Mouse (Mus musculus) CD4-positive, CD25-positive, alpha-beta regulatory T cell, adult 2 months (primary cell): ENCODE measurements around the gene Toe1.

ENCODE experiments used
- DNase-seq: peaks from one replicate; pipeline ENCODE4 v3.0.0-alpha.2; 2012; ENCODE audit warnings: low read depth, low spot score

Toe1 gene

DNA sequence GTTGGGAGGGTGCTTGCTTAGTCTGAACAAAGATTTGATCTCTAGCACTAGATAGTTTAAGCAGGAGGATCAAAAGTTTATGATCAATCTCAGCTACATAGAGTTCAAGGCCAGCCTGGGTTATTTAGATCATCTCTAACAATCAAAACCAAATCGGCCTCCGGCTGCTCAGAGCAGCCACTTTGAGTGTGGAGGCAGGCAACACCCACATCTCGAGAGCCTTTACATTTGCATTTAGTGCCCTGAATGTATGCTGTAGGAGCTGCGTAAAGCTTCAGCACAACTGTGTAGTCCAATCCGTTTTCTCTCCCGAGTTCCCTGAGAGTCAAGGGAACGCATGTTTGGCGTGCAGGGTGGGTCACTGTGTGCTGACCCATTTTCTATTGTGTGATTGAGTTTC, 15.0 kb downstream of the Toe1 start:
- DNase-seq: no peak

GRCm38 (mm10) chr4:116788956-116789355, 18.5 kb downstream of the Toe1 start:
- DNase-seq: peak; percentile 91

- no peak for DNase-seq
These were observed 19.3 kb downstream of the Toe1 start for GRCm38 (mm10) chr4:116787985-116788760.

DNA sequence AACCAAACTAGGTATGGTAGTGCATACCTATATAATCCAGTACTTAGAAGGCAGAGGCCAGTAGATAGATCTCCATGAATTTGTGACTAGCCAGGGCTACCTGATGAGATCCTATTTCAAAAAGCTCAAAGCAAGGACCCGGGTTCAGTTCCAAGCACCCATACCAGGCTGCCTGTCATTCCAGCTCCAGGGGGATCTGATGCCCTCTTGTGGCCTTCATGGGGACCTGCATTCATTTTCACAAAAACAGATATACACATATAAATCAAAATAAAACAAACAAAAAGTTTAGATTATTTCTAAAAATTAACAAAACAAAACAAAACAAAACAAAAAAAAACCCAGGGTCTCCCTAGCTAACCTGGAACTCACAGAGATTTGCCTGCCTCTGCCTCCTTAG, 20.9 kb downstream of the Toe1 start:
- peak; percentile 25 for DNase-seq

- DNase-seq: no peak
These were observed 25.3 kb downstream of the Toe1 start for GRCm38 (mm10) chr4:116782171-116782570.

GRCm38 (mm10) chr4:116781366-116781765, 26.1 kb downstream of the Toe1 start:
- DNase-seq: no peak

GRCm38 (mm10) chr4:116780541-116780940, 26.9 kb downstream of the Toe1 start:
- DNase-seq: no peak

DNA sequence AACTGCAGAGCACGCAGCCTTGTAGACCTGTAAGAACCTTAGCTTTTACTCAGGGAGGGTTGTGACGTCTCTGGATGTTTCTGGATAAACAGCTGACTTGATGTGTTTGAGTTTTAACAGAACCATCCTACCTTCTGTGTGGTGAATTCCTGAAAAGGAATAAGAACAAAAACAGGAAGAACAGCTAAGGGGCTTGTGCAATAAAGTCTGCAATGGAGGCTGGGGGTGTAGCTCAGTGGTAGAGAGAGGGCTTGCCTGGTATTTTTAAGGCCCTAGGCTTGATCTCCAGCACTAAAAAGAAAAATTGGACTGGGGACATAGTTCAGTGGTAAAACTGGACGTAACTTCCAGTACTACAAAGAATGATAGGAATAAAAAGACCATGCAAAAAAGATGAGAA, 30.4 kb downstream of the Toe1 start:
- DNase-seq: no peak

- DNase-seq: no peak
These were observed 31.0 kb downstream of the Toe1 start for GRCm38 (mm10) chr4:116776391-116776790.

DNA sequence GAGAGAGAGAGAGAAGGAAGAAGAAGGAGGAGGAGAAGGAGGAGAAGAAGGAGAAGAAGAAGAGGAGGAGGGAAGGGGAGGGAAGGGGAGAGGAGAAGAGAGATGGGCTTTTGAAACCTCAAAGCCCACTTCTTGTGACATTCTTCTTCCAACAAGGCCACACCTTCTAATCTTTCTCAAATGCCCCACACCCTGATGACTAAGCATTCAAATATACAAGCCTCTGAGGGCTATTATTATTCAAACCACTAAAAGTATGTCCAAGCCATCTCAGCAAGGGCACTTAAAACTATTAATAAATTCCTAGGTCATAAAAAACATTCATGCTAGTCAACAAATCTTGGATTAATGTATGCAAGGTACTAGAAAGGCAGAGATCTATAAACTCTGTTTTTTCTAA, 38.4 kb downstream of the Toe1 start:
- DNase-seq: no peak

DNA sequence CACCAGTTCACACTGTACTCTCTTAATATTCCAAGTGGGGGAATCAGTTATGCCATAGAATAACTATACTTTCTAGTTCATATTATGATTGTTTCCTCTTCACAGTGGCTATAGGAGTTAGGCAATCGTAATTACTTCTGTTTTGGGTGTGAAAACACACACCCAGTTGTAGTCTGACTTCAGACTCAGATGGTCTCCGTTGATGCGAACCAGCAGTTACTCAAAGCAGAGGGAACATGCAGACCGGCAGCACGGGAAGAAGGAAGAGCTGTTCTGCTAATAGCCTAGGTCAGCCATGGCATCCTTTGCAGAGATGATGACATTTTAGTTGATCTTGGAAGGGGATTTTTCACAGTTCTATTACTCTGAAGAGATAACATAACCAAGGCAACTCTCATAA, 38.9 kb downstream of the Toe1 start:
- no peak for DNase-seq

DNA sequence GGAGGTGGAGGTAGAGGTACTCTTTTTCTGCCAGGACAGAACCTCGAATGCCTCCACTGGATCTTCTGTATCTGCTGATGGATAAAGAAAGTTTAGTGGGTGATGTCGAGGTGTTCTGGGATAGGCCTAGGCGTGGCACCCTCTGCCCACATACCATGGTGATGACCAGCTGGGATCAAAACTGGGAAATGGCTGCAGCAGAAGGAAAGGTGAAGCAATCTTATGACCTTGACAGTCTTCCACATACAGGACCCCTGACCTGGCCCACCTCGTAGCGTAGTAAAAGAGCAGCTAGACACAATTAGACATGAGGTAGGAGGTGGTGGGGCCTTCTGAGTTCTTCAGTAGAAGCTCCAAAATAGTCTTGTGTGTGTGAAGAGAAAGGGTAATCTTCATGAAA, 43.4 kb downstream of the Toe1 start:
- no peak for DNase-seq

DNA sequence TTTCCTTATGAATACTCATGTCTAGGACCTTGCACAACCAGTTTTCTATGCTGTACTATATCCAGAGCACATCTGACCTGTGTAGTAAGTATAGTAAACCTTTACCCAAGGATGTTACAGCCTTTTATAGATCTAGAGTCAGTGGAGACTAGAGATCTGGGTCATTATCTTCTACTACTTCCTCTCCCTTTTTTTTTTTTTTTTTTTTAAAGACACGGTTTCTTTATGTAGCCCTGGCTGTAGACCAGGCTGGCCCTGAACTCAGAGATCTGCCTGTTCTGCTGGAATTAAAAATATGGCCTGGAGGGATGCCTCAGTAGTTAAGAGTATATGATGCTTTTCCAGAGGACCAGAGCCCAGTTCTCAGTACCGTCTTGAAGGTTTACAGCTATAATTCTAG, 45.5 kb downstream of the Toe1 start:
- no peak for DNase-seq

DNA sequence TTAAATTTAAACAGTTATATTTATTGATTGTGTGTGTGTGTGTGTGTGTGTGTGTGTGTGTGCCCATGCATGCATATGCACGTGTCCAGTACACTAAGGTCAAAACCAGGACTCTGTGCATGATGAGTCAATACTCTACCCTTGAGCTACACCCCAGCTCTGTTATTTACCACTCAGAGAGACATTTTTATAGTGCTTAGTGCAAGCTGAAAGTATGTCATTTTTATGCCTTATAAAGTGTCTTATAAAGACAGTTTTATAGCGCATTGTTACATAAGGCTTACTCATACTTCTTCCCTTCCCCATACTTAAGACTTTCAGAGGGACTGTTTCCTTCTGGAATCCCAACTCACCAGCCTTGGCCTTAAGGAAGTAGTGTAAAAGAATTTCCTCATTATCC, 57.7 kb downstream of the Toe1 start:
- DNase-seq: no peak
